Mouse (Mus musculus) E14TG2a.4 (cell line): Measurements from ENCODE around the gene Jmjd1c.

Source experiments
- H3K27me3 ChIP-seq: 2 replicates; pipeline ENCODE4 v1.6.1; 2014; ENCODE audit warnings: low read length, control low read depth; ENCODE audit not compliant: insufficient read depth
- H3K36me3 ChIP-seq: 2 replicates; pipeline ENCODE4 v1.6.1; 2014; ENCODE audit warnings: low read length, control low read depth; ENCODE audit not compliant: insufficient read depth
- H3K4me1 ChIP-seq: replicated peaks from 2 replicates; pipeline ENCODE4 v1.6.1; 2014; ENCODE audit warnings: low read depth, low read length, control low read depth
- H3K4me3 ChIP-seq: replicated peaks from 2 replicates; pipeline ENCODE4 v1.5.1; 2014; ENCODE audit warnings: mild to moderate bottlenecking, low read length
- H3K9me3 ChIP-seq: 2 replicates; pipeline ENCODE4 v1.6.1; 2014; ENCODE audit warnings: low read length, control low read depth
- CTCF ChIP-seq: conservative IDR thresholded peaks from 2 replicates; pipeline ENCODE4 v1.5.1; 2014; ENCODE audit warnings: low read length
- NANOG ChIP-seq: IDR thresholded peaks from 2 replicates; pipeline ENCODE4 v1.6.1; 2014; ENCODE audit warnings: borderline replicate concordance, low read length, mixed read lengths
- POU5F1 ChIP-seq: IDR thresholded peaks from 2 replicates; pipeline ENCODE4 v1.6.1; 2014; ENCODE audit warnings: low read length, borderline replicate concordance

Jmjd1c gene

GRCm38 (mm10) chr10:67145623-67146022, 49.7 kb downstream of the Jmjd1c start:
- no peaks in the 10 kb centered on the region for H3K27me3 ChIP-seq
- H3K9me3 ChIP-seq: no peaks in the 10 kb centered on the region
- H3K4me3 ChIP-seq: no peak overlapping the region
- H3K4me1 ChIP-seq: peaks cover 26% of the 10 kb centered on the region
- 0 out of 2 replicates have a peak, but pooled peaks cover 5% of the 10 kb centered on the region for H3K36me3 ChIP-seq
- TF ChIP-seq POU5F1 (no peak), NANOG (no peak)

DNA sequence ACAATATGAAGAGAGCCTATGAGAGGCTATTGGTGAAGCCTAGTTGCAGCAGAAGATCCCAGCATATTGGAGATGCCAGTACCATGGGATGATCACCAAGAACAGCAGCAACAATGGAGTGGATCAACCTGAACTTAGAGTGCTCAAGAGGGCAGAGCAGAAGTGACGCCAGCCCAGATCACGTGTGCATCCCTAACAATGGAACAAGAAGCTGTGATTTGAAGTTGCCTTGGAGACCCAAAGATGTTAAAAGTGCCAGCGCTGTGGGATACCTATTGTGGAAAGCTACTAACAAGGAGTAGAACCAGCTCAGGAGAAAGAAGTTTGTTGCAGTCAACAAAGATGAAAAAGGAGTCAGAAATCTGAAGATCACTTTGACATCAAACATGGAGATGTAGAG, 55.8 kb downstream of the Jmjd1c start:
- H3K9me3 ChIP-seq: no peaks in the 10 kb centered on the region
- H3K4me1 ChIP-seq: peaks cover 27% of the 10 kb centered on the region
- peaks cover 24% of the 10 kb centered on the region for H3K36me3 ChIP-seq
- no peak for TF ChIP-seq POU5F1
- no peak for TF ChIP-seq NANOG
- no peak for TF ChIP-seq CTCF
- H3K27me3 ChIP-seq: no peaks in the 10 kb centered on the region
- H3K4me3 ChIP-seq: no peak overlapping the region

GRCm38 (mm10) chr10:67154647-67155046, 58.7 kb downstream of the Jmjd1c start:
- H3K9me3 ChIP-seq: no peaks in the 10 kb centered on the region
- no peaks in the 10 kb centered on the region for H3K27me3 ChIP-seq
- peaks cover 40% of the 10 kb centered on the region for H3K36me3 ChIP-seq
- TF ChIP-seq NANOG (no peak), CTCF (no peak), POU5F1 (no peak)
- H3K4me1 ChIP-seq: peaks cover 22% of the 10 kb centered on the region
- H3K4me3 ChIP-seq: no peak overlapping the region

DNA sequence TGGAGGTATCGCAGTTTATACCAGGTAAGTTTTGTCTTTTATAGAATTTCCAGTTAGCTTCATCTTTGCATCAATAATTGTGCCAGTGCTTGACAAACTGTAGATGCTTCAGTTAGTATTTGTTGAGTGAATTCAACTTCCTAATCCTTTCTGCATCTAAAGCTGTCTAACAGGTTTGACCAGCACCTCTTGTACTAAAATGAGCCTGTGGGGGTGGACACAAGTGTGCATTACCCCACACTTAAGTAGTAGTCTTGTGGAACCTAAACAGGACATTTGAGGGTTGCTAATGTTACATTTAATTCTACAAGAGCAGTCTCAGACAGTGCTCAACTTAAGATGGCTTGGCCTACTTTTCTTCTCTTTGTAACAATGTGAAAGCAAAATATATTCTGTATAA, 78.1 kb downstream of the Jmjd1c start:
- Histone ChIP-seq H3K4me3 (no peak overlapping the region), H3K36me3 (peaks cover 16% of the 10 kb centered on the region), H3K9me3 (no peaks in the 10 kb centered on the region), H3K4me1 (peaks cover 32% of the 10 kb centered on the region), H3K27me3 (no peaks in the 10 kb centered on the region)
- TF ChIP-seq CTCF (no peak), NANOG (no peak), POU5F1 (no peak)

- TF ChIP-seq POU5F1: no peak
- TF ChIP-seq CTCF: no peak
- no peak for TF ChIP-seq NANOG
- H3K27me3 ChIP-seq: no peaks in the 10 kb centered on the region
- H3K36me3 ChIP-seq: peaks cover 8% of the 10 kb centered on the region; the same call in 1 of the 2 replicates
- H3K9me3 ChIP-seq: no peaks in the 10 kb centered on the region
- peaks cover 39% of the 10 kb centered on the region for H3K4me1 ChIP-seq
- H3K4me3 ChIP-seq: no peak overlapping the region
Observed at GRCm38 (mm10) chr10:67176031-67176430, 80.1 kb downstream of the Jmjd1c start.

DNA sequence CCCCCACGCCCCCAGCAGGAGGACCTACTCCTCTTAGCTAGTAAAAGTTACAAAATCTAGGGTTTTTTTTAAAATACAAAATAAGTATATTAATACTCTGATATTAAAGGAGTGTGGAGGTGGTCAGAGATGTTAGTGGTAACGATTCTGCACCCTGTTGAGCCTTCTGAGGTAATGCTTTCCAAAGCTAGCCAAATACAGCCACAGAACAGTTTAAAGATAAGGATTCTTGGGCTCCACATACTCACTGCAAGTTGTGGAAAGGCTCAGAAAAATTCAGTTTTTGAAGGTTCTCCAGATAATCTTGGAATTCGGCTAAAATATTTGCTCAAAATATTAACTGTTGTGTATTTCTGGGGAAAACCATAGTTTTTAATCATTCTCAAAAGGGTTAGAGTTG, 81.0 kb downstream of the Jmjd1c start:
- Histone ChIP-seq H3K4me3 (no peak overlapping the region), H3K4me1 (peaks cover 42% of the 10 kb centered on the region), H3K9me3 (no peaks in the 10 kb centered on the region), H3K36me3 (peaks cover 5% of the 10 kb centered on the region; the same call in 1 of the 2 replicates), H3K27me3 (no peaks in the 10 kb centered on the region)
- TF ChIP-seq POU5F1 (no peak), NANOG (no peak), CTCF (no peak)

- H3K4me1 ChIP-seq: peaks cover 39% of the 10 kb centered on the region
- peaks cover 5% of the 10 kb centered on the region; the same call in 1 of the 2 replicates for H3K36me3 ChIP-seq
- H3K4me3 ChIP-seq: no peak overlapping the region
- TF ChIP-seq POU5F1: no peak
- TF ChIP-seq NANOG: no peak
- TF ChIP-seq CTCF: no peak
- no peaks in the 10 kb centered on the region for H3K9me3 ChIP-seq
- H3K27me3 ChIP-seq: no peaks in the 10 kb centered on the region
Observed at GRCm38 (mm10) chr10:67177410-67177809, 81.5 kb downstream of the Jmjd1c start.

GRCm38 (mm10) chr10:67180021-67180420, 84.1 kb downstream of the Jmjd1c start:
- H3K27me3 ChIP-seq: no peaks in the 10 kb centered on the region
- TF ChIP-seq NANOG (no peak), CTCF (no peak), POU5F1 (no peak)
- H3K9me3 ChIP-seq: no peaks in the 10 kb centered on the region
- no peak overlapping the region for H3K4me3 ChIP-seq
- H3K36me3 ChIP-seq: peaks cover 5% of the 10 kb centered on the region; the same call in 1 of the 2 replicates
- peaks cover 44% of the 10 kb centered on the region for H3K4me1 ChIP-seq

DNA sequence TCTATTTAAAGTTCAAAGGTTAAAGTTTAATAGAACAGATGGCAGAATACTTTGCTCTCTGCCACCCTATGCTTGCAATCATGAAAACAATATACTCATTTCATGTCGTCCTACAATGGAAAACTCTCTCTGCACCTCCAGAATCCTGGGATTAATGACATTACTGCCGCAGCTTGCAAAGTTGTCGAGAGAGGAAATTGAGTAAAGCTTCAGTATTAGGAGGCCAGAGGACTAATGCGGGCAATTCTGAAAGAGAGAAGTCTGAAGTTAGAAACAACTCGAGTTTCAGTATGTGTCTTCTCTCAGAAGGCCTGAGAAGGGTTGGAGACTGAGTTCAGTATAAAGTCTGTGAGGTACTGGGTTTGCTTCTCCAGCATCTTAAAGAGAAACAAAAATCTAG, 84.9 kb downstream of the Jmjd1c start:
- peaks cover 5% of the 10 kb centered on the region; the same call in 1 of the 2 replicates for H3K36me3 ChIP-seq
- TF ChIP-seq NANOG (no peak), CTCF (no peak), POU5F1 (no peak)
- no peaks in the 10 kb centered on the region for H3K9me3 ChIP-seq
- H3K27me3 ChIP-seq: no peaks in the 10 kb centered on the region
- no peak overlapping the region for H3K4me3 ChIP-seq
- peaks cover 48% of the 10 kb centered on the region for H3K4me1 ChIP-seq
